Mouse (Mus musculus) naive thymus-derived CD4-positive, alpha-beta T cell, adult 2 months (primary cell): Measurements from ENCODE around the gene Vegfa.
"Not testable (repeated sequence)": the region's sequence is repeated elsewhere in the genome, so short reads cannot be mapped to it uniquely, and the experiment has no call there.

Experiments
- DNase-seq: peaks from one replicate; pipeline ENCODE4 v3.0.0-alpha.2; 2011; ENCODE audit warnings: low read depth

Vegfa gene

DNA sequence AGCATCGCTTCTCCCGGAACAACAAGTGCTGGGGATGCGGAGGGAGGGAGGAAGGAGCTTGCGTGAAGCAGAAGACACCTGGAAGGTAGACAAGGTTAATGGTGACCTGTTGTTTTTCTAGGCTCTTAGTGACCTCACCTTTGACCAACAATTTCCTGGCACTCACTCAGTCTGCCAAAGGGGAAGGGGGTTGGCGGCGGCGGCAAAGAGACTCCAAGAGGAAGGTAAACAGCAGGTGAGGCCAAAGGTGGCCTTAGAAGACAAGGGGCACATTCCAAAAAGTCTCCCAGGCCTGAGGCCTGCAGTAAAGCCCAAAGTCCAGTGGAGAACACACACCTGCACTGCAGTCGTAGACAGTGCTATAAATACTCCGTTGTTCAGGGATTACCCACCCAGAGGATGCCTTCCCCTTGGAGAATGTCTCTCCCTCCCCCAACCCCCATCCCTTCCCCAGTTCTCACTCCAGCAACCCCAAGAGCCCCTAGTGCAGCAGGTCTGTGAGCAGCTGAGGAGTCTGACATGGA, 35.2 kb downstream of the Vegfa start:
- no peak for DNase-seq

DNA sequence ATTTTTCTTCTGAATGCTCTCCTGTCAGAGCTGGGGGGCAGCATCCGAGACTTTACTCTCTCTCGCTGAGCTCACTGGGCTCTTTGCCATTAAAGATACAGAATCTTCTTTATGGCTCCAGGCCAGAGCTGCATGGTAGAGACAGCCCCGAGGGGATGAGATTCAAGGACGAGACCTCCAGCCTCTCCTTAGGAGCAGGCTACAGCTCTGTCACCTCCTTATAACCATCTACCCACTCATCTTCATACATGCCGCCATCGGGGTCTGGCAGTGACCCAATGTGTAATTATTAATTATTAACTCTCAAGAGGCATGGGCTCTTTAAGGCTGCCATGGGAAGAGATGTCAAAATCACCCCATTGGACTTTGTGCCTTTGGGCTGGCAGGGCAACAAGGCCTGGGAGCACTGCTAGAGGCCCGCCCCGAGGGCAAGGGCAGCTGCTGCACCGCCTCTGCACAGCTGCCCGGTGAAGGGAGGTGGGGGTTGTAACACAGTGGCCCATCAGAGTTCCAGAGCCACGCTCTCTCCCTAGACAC, 37.8 kb downstream of the Vegfa start:
- no peak for DNase-seq

- no peak for DNase-seq
These were observed 45.3 kb downstream of the Vegfa start for GRCm38 (mm10) chr17:45986915-45987314.

DNA sequence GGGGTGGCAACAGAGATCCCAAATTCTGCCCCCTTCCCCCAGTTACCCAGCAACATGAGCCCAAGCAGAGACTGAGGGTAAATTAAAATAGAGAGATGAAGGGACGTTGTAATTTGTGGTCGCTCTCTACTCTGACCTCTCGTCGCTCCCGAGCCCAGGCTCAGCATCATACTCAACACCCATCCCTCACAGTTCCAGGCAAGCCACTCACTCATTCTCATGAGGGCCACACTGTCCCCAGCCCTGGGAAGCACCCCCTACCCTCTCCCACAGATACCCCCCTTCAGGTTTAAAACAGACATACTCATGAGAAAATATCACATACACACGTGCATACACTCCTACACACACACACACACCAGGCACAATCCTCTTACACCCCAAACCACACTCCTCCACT, 45.8 kb downstream of the Vegfa start:
- DNase-seq = no peak

- not testable (repeated sequence) for DNase-seq
These were observed 49.0 kb downstream of the Vegfa start for GRCm38 (mm10) chr17:45983185-45983584.

GRCm38 (mm10) chr17:45981841-45982240, 50.3 kb downstream of the Vegfa start:
- DNase-seq = no peak

GRCm38 (mm10) chr17:45979025-45979805, 53.0 kb downstream of the Vegfa start:
- no peak for DNase-seq

DNA sequence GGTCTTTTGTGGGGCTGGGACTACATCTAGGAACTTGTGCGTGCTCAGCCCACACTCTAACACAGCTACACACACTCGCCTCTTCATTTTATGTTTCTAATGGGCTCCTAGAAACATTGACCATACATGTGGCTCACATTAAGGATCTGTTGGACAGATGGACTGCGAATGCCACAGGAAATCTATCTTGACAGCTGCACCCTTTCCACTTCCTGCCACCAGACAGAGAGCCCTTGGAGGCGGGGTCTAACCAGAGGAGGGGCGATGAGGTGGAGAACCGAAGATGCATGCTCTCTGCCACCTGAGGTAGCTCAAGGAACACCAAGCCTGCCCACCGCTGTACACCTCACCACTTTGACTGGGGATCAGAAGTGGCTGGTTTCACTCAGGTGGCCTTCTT, 57.7 kb downstream of the Vegfa start:
- DNase-seq = peak; percentile 38

GRCm38 (mm10) chr17:45973214-45973613, 59.0 kb downstream of the Vegfa start:
- DNase-seq = no peak

- no peak for DNase-seq
These were observed 59.8 kb downstream of the Vegfa start for GRCm38 (mm10) chr17:45972405-45972804.

GRCm38 (mm10) chr17:45971800-45972199, 60.4 kb downstream of the Vegfa start:
- no peak for DNase-seq

DNA sequence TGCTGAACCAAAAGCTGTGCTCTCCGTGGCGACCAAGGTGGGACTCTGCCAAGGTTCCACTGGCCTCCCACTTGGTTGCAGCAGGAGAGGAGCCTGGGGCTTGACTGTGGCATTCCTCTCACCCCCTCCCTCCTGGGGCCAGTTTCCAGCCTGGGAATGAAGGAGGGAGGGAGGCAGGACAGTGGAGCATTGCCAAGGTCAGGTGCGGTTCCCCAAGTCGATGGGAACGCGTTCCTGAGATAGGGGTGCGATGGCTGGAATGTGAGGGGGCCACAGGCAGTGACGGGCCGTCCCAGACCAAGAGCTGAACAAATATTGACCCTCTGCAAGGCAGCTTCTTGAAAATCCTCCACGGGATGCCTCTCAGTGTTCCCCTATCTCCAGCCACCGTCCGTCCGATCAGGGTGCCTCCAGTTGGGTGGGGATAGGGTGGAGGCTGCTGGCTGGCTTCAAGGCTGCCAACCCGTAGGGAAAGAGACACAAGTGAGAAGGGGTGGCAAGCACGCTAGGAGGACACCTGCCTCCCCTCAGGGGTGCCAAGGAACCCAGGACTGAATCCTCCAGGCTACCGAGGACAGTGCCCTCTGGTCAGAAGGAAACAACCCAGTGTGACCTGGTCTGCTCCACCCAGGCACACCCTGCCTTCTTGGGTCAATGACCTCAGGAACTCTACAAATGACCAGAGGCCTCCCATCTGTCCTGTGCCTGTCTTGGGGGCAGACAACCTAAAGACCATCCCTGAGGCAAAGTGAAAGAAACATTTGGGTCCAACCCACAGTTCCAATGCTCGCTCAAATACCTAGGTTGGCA, 61.2 kb downstream of the Vegfa start:
- no peak for DNase-seq

- DNase-seq = no peak
These were observed 62.6 kb downstream of the Vegfa start for GRCm38 (mm10) chr17:45969596-45969995.

DNA sequence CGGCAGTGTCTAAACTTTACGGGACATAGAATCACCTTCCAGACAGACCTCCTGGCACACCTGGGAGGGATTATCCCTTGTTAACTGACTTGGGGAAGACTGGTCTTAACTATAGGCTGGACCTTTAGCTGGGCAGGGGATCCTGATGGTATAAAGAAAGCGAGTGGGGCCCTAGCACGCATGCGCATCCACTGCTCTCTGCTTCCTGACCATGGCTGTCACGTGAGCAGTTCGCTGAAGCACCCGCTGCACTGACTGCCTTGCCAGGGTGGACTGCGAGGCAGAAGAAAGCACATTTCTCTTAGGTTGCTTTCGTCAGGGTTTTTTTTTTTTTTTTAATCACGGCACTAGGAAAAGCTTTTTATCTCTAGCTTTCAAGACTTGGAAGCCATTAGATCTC, 63.8 kb downstream of the Vegfa start:
- no peak for DNase-seq
